Mouse (Mus musculus): ENCODE measurements at regions not wholly inside any gene's neighbourhood (a gene's known extent, or its start where the extent isn't known, plus 50 kb on each side); places are given as distances from the start of the nearest gene placed in this dataset.

GRCm38 (mm10) chr4:71663397-71663796, 94.4 kb downstream of the Gm11232 start:
- Histone ChIP-seq H3K27ac (replicated peaks; ENCODE audit: low read depth, low read length) (no peak overlapping the region), H3K27me3 (replicated peaks; ENCODE audit: control insufficient read depth, insufficient read depth, low read length) (no peaks in the 10 kb centered on the region), H3K9me3 (ENCODE audit: control insufficient read depth, low read length) (no peaks in the 10 kb centered on the region), H3K4me2 (ENCODE audit: low read depth, low read length) (no peak overlapping the region), H3K4me1 (ENCODE audit: control insufficient read depth, insufficient read depth, low read length) (no peaks in the 10 kb centered on the region), H3K9ac (ENCODE audit: low read depth, low read length) (no peak overlapping the region), H3K36me3 (ENCODE audit: control insufficient read depth, insufficient read depth, low read length) (no peaks in the 10 kb centered on the region), H3K4me3 (ENCODE audit: low read depth, low read length) (no peak overlapping the region)
- ATAC-seq (ENCODE audit: low read depth) = no peak
- DNase-seq (ENCODE audit: low spot score) = no peak

- Histone ChIP-seq H3K9me3 (ENCODE audit: control insufficient read depth, low read length) (no peaks in the 10 kb centered on the region), H3K27me3 (replicated peaks; ENCODE audit: control insufficient read depth, insufficient read depth, low read length) (no peaks in the 10 kb centered on the region), H3K36me3 (ENCODE audit: control insufficient read depth, insufficient read depth, low read length) (no peaks in the 10 kb centered on the region), H3K4me3 (ENCODE audit: low read depth, low read length) (no peak overlapping the region), H3K4me1 (ENCODE audit: control insufficient read depth, insufficient read depth, low read length) (no peaks in the 10 kb centered on the region), H3K4me2 (ENCODE audit: low read depth, low read length) (no peak overlapping the region), H3K27ac (replicated peaks; ENCODE audit: low read depth, low read length) (no peak overlapping the region), H3K9ac (ENCODE audit: low read depth, low read length) (no peak overlapping the region)
- 99% methylated on average over 10 of the region's 10 CpGs for WGBS
- DNase-seq (ENCODE audit: low spot score) (no peak), ATAC-seq (ENCODE audit: low read depth) (no peak)
Measured at GRCm38 (mm10) chr4:71640521-71640920, 117.2 kb downstream of the Gm11232 start.

- no peak overlapping the region for H3K27ac ChIP-seq (replicated peaks; ENCODE audit: low read depth, low read length)
- no peaks in the 10 kb centered on the region for H3K27me3 ChIP-seq (replicated peaks; ENCODE audit: control insufficient read depth, insufficient read depth, low read length)
- no peaks in the 10 kb centered on the region for H3K4me1 ChIP-seq (ENCODE audit: control insufficient read depth, insufficient read depth, low read length)
- no peak overlapping the region for H3K4me2 ChIP-seq (ENCODE audit: low read depth, low read length)
- DNase-seq (ENCODE audit: low spot score) = peak; percentile 13
- H3K9me3 ChIP-seq (ENCODE audit: control insufficient read depth, low read length) = no peaks in the 10 kb centered on the region
- no peak overlapping the region for H3K9ac ChIP-seq (ENCODE audit: low read depth, low read length)
- ATAC-seq (ENCODE audit: low read depth) = no peak
- no peak overlapping the region for H3K4me3 ChIP-seq (ENCODE audit: low read depth, low read length)
- H3K36me3 ChIP-seq (ENCODE audit: control insufficient read depth, insufficient read depth, low read length) = no peaks in the 10 kb centered on the region
- whole genome bisulfite sequencing = 27% methylated on average over 2 of the region's 2 CpGs
Measured at GRCm38 (mm10) chr4:71627088-71627487, 130.7 kb downstream of the Gm11232 start.

- no peaks in the 10 kb centered on the region for H3K27me3 ChIP-seq (replicated peaks; ENCODE audit: control insufficient read depth, insufficient read depth, low read length)
- ATAC-seq (ENCODE audit: low read depth) = 0 out of 2 replicates have a peak, but pooled peaks have one; percentile 22
Measured at GRCm38 (mm10) chr4:71626626-71627025, 131.1 kb downstream of the Gm11232 start.

GRCm38 (mm10) chr4:71624771-71625170, 133.0 kb downstream of the Gm11232 start:
- 54% methylated on average over 2 of the region's 2 CpGs for WGBS
- ATAC-seq (ENCODE audit: low read depth) (no peak), DNase-seq (ENCODE audit: low spot score) (no peak)
- Histone ChIP-seq H3K4me3 (ENCODE audit: low read depth, low read length) (no peak overlapping the region), H3K4me1 (ENCODE audit: control insufficient read depth, insufficient read depth, low read length) (no peaks in the 10 kb centered on the region), H3K36me3 (ENCODE audit: control insufficient read depth, insufficient read depth, low read length) (no peaks in the 10 kb centered on the region), H3K27me3 (replicated peaks; ENCODE audit: control insufficient read depth, insufficient read depth, low read length) (no peaks in the 10 kb centered on the region), H3K9ac (ENCODE audit: low read depth, low read length) (no peak overlapping the region), H3K9me3 (ENCODE audit: control insufficient read depth, low read length) (no peaks in the 10 kb centered on the region), H3K27ac (replicated peaks; ENCODE audit: low read depth, low read length) (no peak overlapping the region), H3K4me2 (ENCODE audit: low read depth, low read length) (no peak overlapping the region)

More at GRCm38 (mm10) chr4:71626626-71627025, 131.1 kb downstream of the Gm11232 start:
- Histone ChIP-seq H3K9me3 (ENCODE audit: control insufficient read depth, low read length) (no peaks in the 10 kb centered on the region), H3K4me3 (ENCODE audit: low read depth, low read length) (no peak overlapping the region), H3K4me1 (ENCODE audit: control insufficient read depth, insufficient read depth, low read length) (no peaks in the 10 kb centered on the region), H3K4me2 (ENCODE audit: low read depth, low read length) (no peak overlapping the region), H3K36me3 (ENCODE audit: control insufficient read depth, insufficient read depth, low read length) (no peaks in the 10 kb centered on the region), H3K9ac (ENCODE audit: low read depth, low read length) (no peak overlapping the region), H3K27ac (replicated peaks; ENCODE audit: low read depth, low read length) (no peak overlapping the region)
- DNase-seq (ENCODE audit: low spot score) = peak; percentile 39
- 46% methylated on average over 1 of the region's 1 CpGs for WGBS

GRCm38 (mm10) chr4:71613720-71614119, 144.0 kb downstream of the Gm11232 start:
- no peak for ATAC-seq (ENCODE audit: low read depth)
- DNase-seq (ENCODE audit: low spot score) = no peak
- Histone ChIP-seq H3K27ac (replicated peaks; ENCODE audit: low read depth, low read length) (no peak overlapping the region), H3K4me2 (ENCODE audit: low read depth, low read length) (no peak overlapping the region), H3K4me3 (ENCODE audit: low read depth, low read length) (no peak overlapping the region), H3K9ac (ENCODE audit: low read depth, low read length) (no peak overlapping the region), H3K9me3 (ENCODE audit: control insufficient read depth, low read length) (no peaks in the 10 kb centered on the region), H3K4me1 (ENCODE audit: control insufficient read depth, insufficient read depth, low read length) (no peaks in the 10 kb centered on the region), H3K36me3 (ENCODE audit: control insufficient read depth, insufficient read depth, low read length) (no peaks in the 10 kb centered on the region), H3K27me3 (replicated peaks; ENCODE audit: control insufficient read depth, insufficient read depth, low read length) (no peaks in the 10 kb centered on the region)
- WGBS = 82% methylated on average over 1 of the region's 1 CpGs

- no peak overlapping the region for H3K4me3 ChIP-seq (ENCODE audit: low read depth, low read length)
- DNase-seq (ENCODE audit: low spot score) (no peak), ATAC-seq (ENCODE audit: low read depth) (no peak)
- no peak overlapping the region for H3K9ac ChIP-seq (ENCODE audit: low read depth, low read length)
- no peaks in the 10 kb centered on the region for H3K4me1 ChIP-seq (ENCODE audit: control insufficient read depth, insufficient read depth, low read length)
- no peaks in the 10 kb centered on the region for H3K9me3 ChIP-seq (ENCODE audit: control insufficient read depth, low read length)
- no peaks in the 10 kb centered on the region for H3K27me3 ChIP-seq (replicated peaks; ENCODE audit: control insufficient read depth, insufficient read depth, low read length)
- no peak overlapping the region for H3K27ac ChIP-seq (replicated peaks; ENCODE audit: low read depth, low read length)
- H3K4me2 ChIP-seq (ENCODE audit: low read depth, low read length) = no peak overlapping the region
- H3K36me3 ChIP-seq (ENCODE audit: control insufficient read depth, insufficient read depth, low read length) = no peaks in the 10 kb centered on the region
- 89% methylated on average over 2 of the region's 2 CpGs for WGBS
Measured at GRCm38 (mm10) chr4:71585880-71586279, 171.9 kb downstream of the Gm11232 start.

GRCm38 (mm10) chr4:71560656-71561055, 197.1 kb downstream of the Gm11232 start:
- no peak for DNase-seq (ENCODE audit: low spot score)
- Histone ChIP-seq H3K9ac (ENCODE audit: low read depth, low read length) (no peak overlapping the region), H3K4me3 (ENCODE audit: low read depth, low read length) (no peak overlapping the region), H3K9me3 (ENCODE audit: control insufficient read depth, low read length) (no peaks in the 10 kb centered on the region), H3K4me1 (ENCODE audit: control insufficient read depth, insufficient read depth, low read length) (no peaks in the 10 kb centered on the region), H3K36me3 (ENCODE audit: control insufficient read depth, insufficient read depth, low read length) (no peaks in the 10 kb centered on the region), H3K27me3 (replicated peaks; ENCODE audit: control insufficient read depth, insufficient read depth, low read length) (no peaks in the 10 kb centered on the region), H3K4me2 (ENCODE audit: low read depth, low read length) (no peak overlapping the region), H3K27ac (replicated peaks; ENCODE audit: low read depth, low read length) (no peak overlapping the region)
- ATAC-seq (ENCODE audit: low read depth) = no peak
- WGBS = 86% methylated on average over 5 of the region's 5 CpGs

GRCm38 (mm10) chr4:71539200-71539599, 218.6 kb downstream of the Gm11232 start:
- Histone ChIP-seq H3K4me2 (ENCODE audit: low read depth, low read length) (no peak overlapping the region), H3K9ac (ENCODE audit: low read depth, low read length) (no peak overlapping the region), H3K36me3 (ENCODE audit: control insufficient read depth, insufficient read depth, low read length) (no peaks in the 10 kb centered on the region), H3K27me3 (replicated peaks; ENCODE audit: control insufficient read depth, insufficient read depth, low read length) (no peaks in the 10 kb centered on the region), H3K4me1 (ENCODE audit: control insufficient read depth, insufficient read depth, low read length) (no peaks in the 10 kb centered on the region), H3K4me3 (ENCODE audit: low read depth, low read length) (no peak overlapping the region), H3K9me3 (ENCODE audit: control insufficient read depth, low read length) (no peaks in the 10 kb centered on the region), H3K27ac (replicated peaks; ENCODE audit: low read depth, low read length) (no peak overlapping the region)
- ATAC-seq (ENCODE audit: low read depth) = no peak
- no peak for DNase-seq (ENCODE audit: low spot score)

All from embryonic facial prominence, embryonic 14.5 days (tissue).